Mouse (Mus musculus): ENCODE measurements around the gene Chrna9. TPM values are rescaled to one million over a fixed set of nuclear protein-coding genes. Genes with fewer than 3 reads are reported as not detected.

The Chrna9 gene
- polyA plus RNA-seq, 1 experiment from 2014 or later, result 0.40 TPM

- no peak overlapping the region for H3K9ac ChIP-seq (replicated peaks)
- H3K4me1 ChIP-seq (replicated peaks), result peaks cover 12% of the 10 kb centered on the region
- H3K4me2 ChIP-seq, result no peak overlapping the region
- no peaks in the 10 kb centered on the region for H3K27me3 ChIP-seq
- H3K36me3 ChIP-seq, result no peaks in the 10 kb centered on the region
- H3K27ac ChIP-seq, result peak overlapping the region; percentile 17; the same call in 1 of the 2 replicates
- WGBS, result 83% methylated on average over 12 of the region's 12 CpGs
- no peak overlapping the region for H3K4me3 ChIP-seq (replicated peaks)
- ATAC-seq (ENCODE audit: insufficient number of reproducible peaks, insufficient read depth, low FRiP score, low TSS enrichment, low read depth), result no peak
- no peaks in the 10 kb centered on the region for H3K9me3 ChIP-seq
These were observed 15.4 kb upstream of the Chrna9 start for GRCm38 (mm10) chr5:65919326-65919725.

GRCm38 (mm10) chr5:65919904-65920303 lies 14.8 kb upstream of the Chrna9 start:
- Histone ChIP-seq H3K9me3 (no peaks in the 10 kb centered on the region), H3K4me3 (replicated peaks) (no peak overlapping the region), H3K27ac (no peak overlapping the region), H3K4me2 (no peak overlapping the region), H3K36me3 (no peaks in the 10 kb centered on the region), H3K27me3 (no peaks in the 10 kb centered on the region), H3K9ac (replicated peaks) (no peak overlapping the region), H3K4me1 (replicated peaks) (peaks cover 12% of the 10 kb centered on the region)
- ATAC-seq (ENCODE audit: insufficient number of reproducible peaks, insufficient read depth, low FRiP score, low TSS enrichment, low read depth), result no peak
- 97% methylated on average over 3 of the region's 3 CpGs for WGBS

GRCm38 (mm10) chr5:65920701-65921426 lies 13.9 kb upstream of the Chrna9 start:
- no peak overlapping the region for H3K4me3 ChIP-seq (replicated peaks)
- H3K4me1 ChIP-seq (replicated peaks), result peaks cover 12% of the 10 kb centered on the region
- no peak for ATAC-seq (ENCODE audit: insufficient number of reproducible peaks, insufficient read depth, low FRiP score, low TSS enrichment, low read depth)
- H3K9ac ChIP-seq (replicated peaks), result no peak overlapping the region
- H3K27me3 ChIP-seq, result no peaks in the 10 kb centered on the region
- no peak overlapping the region for H3K4me2 ChIP-seq
- no peak overlapping the region for H3K27ac ChIP-seq
- WGBS, result 84% methylated on average over 12 of the region's 12 CpGs
- no peaks in the 10 kb centered on the region for H3K9me3 ChIP-seq
- H3K36me3 ChIP-seq, result no peaks in the 10 kb centered on the region

GRCm38 (mm10) chr5:65921477-65922138 lies 13.1 kb upstream of the Chrna9 start:
- H3K36me3 ChIP-seq, result no peaks in the 10 kb centered on the region
- H3K4me2 ChIP-seq, result no peak overlapping the region
- H3K4me3 ChIP-seq (replicated peaks), result no peak overlapping the region
- peaks cover 12% of the 10 kb centered on the region for H3K4me1 ChIP-seq (replicated peaks)
- no peaks in the 10 kb centered on the region for H3K27me3 ChIP-seq
- no peak overlapping the region for H3K9ac ChIP-seq (replicated peaks)
- no peak overlapping the region for H3K27ac ChIP-seq
- WGBS, result 77% methylated on average over 9 of the region's 9 CpGs
- no peak for ATAC-seq (ENCODE audit: insufficient number of reproducible peaks, insufficient read depth, low FRiP score, low TSS enrichment, low read depth)
- H3K9me3 ChIP-seq, result no peaks in the 10 kb centered on the region

GRCm38 (mm10) chr5:65926666-65927065 lies 8.1 kb upstream of the Chrna9 start:
- Histone ChIP-seq H3K27ac (no peak overlapping the region), H3K36me3 (no peaks in the 10 kb centered on the region), H3K4me3 (replicated peaks) (no peak overlapping the region), H3K9me3 (no peaks in the 10 kb centered on the region), H3K27me3 (no peaks in the 10 kb centered on the region), H3K4me2 (no peak overlapping the region), H3K9ac (replicated peaks) (no peak overlapping the region), H3K4me1 (replicated peaks) (no peaks in the 10 kb centered on the region)
- ATAC-seq (ENCODE audit: insufficient number of reproducible peaks, insufficient read depth, low FRiP score, low TSS enrichment, low read depth), result no peak
- WGBS, result 77% methylated on average over 6 of the region's 6 CpGs

- Histone ChIP-seq H3K4me1 (replicated peaks) (no peaks in the 10 kb centered on the region), H3K4me3 (replicated peaks) (no peak overlapping the region), H3K9ac (replicated peaks) (no peak overlapping the region), H3K27me3 (no peaks in the 10 kb centered on the region), H3K9me3 (no peaks in the 10 kb centered on the region), H3K4me2 (no peak overlapping the region), H3K27ac (no peak overlapping the region), H3K36me3 (no peaks in the 10 kb centered on the region)
- no peak for ATAC-seq (ENCODE audit: insufficient number of reproducible peaks, insufficient read depth, low FRiP score, low TSS enrichment, low read depth)
- 66% methylated on average over 7 of the region's 7 CpGs for WGBS
These were observed 5.6 kb upstream of the Chrna9 start for GRCm38 (mm10) chr5:65929162-65929561.

- Histone ChIP-seq H3K9me3 (no peaks in the 10 kb centered on the region), H3K4me1 (replicated peaks) (no peaks in the 10 kb centered on the region), H3K27ac (no peak overlapping the region), H3K27me3 (no peaks in the 10 kb centered on the region), H3K4me2 (no peak overlapping the region), H3K36me3 (no peaks in the 10 kb centered on the region), H3K4me3 (replicated peaks) (no peak overlapping the region), H3K9ac (replicated peaks) (no peak overlapping the region)
- whole genome bisulfite sequencing, result 82% methylated on average over 4 of the region's 4 CpGs
- ATAC-seq (ENCODE audit: insufficient number of reproducible peaks, insufficient read depth, low FRiP score, low TSS enrichment, low read depth), result no peak
These were observed 4.5 kb upstream of the Chrna9 start for GRCm38 (mm10) chr5:65930171-65930570.

GRCm38 (mm10) chr5:65933258-65933657 lies 1.5 kb upstream of the Chrna9 start:
- no peak for ATAC-seq (ENCODE audit: insufficient number of reproducible peaks, insufficient read depth, low FRiP score, low TSS enrichment, low read depth)
- no peaks in the 10 kb centered on the region for H3K27me3 ChIP-seq
- no peak overlapping the region for H3K4me3 ChIP-seq (replicated peaks)
- H3K9me3 ChIP-seq, result no peaks in the 10 kb centered on the region
- H3K9ac ChIP-seq (replicated peaks), result no peak overlapping the region
- H3K27ac ChIP-seq, result no peak overlapping the region
- H3K4me2 ChIP-seq, result no peak overlapping the region
- H3K4me1 ChIP-seq (replicated peaks), result no peaks in the 10 kb centered on the region
- no peaks in the 10 kb centered on the region for H3K36me3 ChIP-seq
- 80% methylated on average over 4 of the region's 4 CpGs for WGBS

- Histone ChIP-seq H3K36me3 (no peaks in the 10 kb centered on the region), H3K9me3 (no peaks in the 10 kb centered on the region), H3K9ac (replicated peaks) (no peak overlapping the region), H3K27me3 (no peaks in the 10 kb centered on the region), H3K4me1 (replicated peaks) (no peaks in the 10 kb centered on the region), H3K27ac (no peak overlapping the region), H3K4me2 (no peak overlapping the region), H3K4me3 (replicated peaks) (no peak overlapping the region)
- 81% methylated on average over 2 of the region's 2 CpGs for WGBS
- ATAC-seq (ENCODE audit: insufficient number of reproducible peaks, insufficient read depth, low FRiP score, low TSS enrichment, low read depth), result no peak
These were observed 957 bp upstream of the Chrna9 start for GRCm38 (mm10) chr5:65933764-65934163.

GRCm38 (mm10) chr5:65937011-65937726 lies 2.4 kb downstream of the Chrna9 start:
- Histone ChIP-seq H3K4me3 (replicated peaks) (no peak overlapping the region), H3K9me3 (no peaks in the 10 kb centered on the region), H3K9ac (replicated peaks) (no peak overlapping the region), H3K4me1 (replicated peaks) (no peaks in the 10 kb centered on the region), H3K36me3 (no peaks in the 10 kb centered on the region), H3K27me3 (no peaks in the 10 kb centered on the region), H3K4me2 (no peak overlapping the region), H3K27ac (no peak overlapping the region)
- WGBS, result 68% methylated on average over 11 of the region's 11 CpGs
- peak; percentile 68; the same call in 1 of the 2 replicates for ATAC-seq (ENCODE audit: insufficient number of reproducible peaks, insufficient read depth, low FRiP score, low TSS enrichment, low read depth)

- Histone ChIP-seq H3K9me3 (no peaks in the 10 kb centered on the region), H3K36me3 (no peaks in the 10 kb centered on the region), H3K4me2 (no peak overlapping the region), H3K27ac (no peak overlapping the region), H3K4me1 (replicated peaks) (no peaks in the 10 kb centered on the region), H3K4me3 (replicated peaks) (no peak overlapping the region), H3K27me3 (no peaks in the 10 kb centered on the region), H3K9ac (replicated peaks) (no peak overlapping the region)
- 62% methylated on average over 9 of the region's 9 CpGs for WGBS
- peak; percentile 81; the same call in 1 of the 2 replicates for ATAC-seq (ENCODE audit: insufficient number of reproducible peaks, insufficient read depth, low FRiP score, low TSS enrichment, low read depth)
These were observed 3.4 kb downstream of the Chrna9 start for GRCm38 (mm10) chr5:65937998-65938715.
